Mouse (Mus musculus) liver, adult 2 months (tissue): Measurements from ENCODE around the gene Mcpt8. TPM values are rescaled to one million over a fixed set of nuclear protein-coding genes. Genes with fewer than 3 reads are reported as not detected.

ENCODE experiments used
- DNase-seq: peaks from one replicate; pipeline ENCODE4 v3.0.0-alpha.2; 2011; ENCODE audit warnings: low read depth, low spot score; ENCODE audit errors: extremely low read depth
- H3K27ac ChIP-seq: fragments of 200-500 bp; replicated peaks from 2 replicates; pipeline ENCODE4 v1.5.1; 2012; ENCODE audit warnings: low read depth, mild to moderate bottlenecking, control low read depth, inconsistent platforms, low read length; ENCODE audit not compliant: insufficient read depth
- H3K27me3 ChIP-seq: fragments of 200-500 bp; 2 replicates; pipeline ENCODE4 v1.6.1; 2012; ENCODE audit warnings: mild to moderate bottlenecking, moderate library complexity, low read length, inconsistent platforms; ENCODE audit not compliant: control insufficient read depth, insufficient read depth
- H3K36me3 ChIP-seq: fragments of 200-500 bp; 2 replicates; pipeline ENCODE4 v1.6.1; 2012; ENCODE audit warnings: low read length, inconsistent platforms; ENCODE audit not compliant: control insufficient read depth, insufficient read depth
- H3K4me1 ChIP-seq: fragments of 200-500 bp; 2 replicates; pipeline ENCODE4 v1.6.1; 2011; ENCODE audit warnings: low read length; ENCODE audit not compliant: control insufficient read depth, insufficient read depth
- H3K4me3 ChIP-seq: fragments of 200-500 bp; 2 replicates; pipeline ENCODE4 v1.5.1; 2011; ENCODE audit warnings: low read depth, mild to moderate bottlenecking, control low read depth, low read length, moderate library complexity; ENCODE audit not compliant: insufficient read depth
- H3K79me2 ChIP-seq: fragments of 200-500 bp; 2 replicates; pipeline ENCODE4 v1.6.1; 2012; ENCODE audit warnings: inconsistent platforms, mild to moderate bottlenecking, low read length, moderate library complexity; ENCODE audit not compliant: control insufficient read depth, insufficient read depth
- H3K9ac ChIP-seq: fragments of 200-500 bp; 2 replicates; pipeline ENCODE4 v1.6.1; 2012; ENCODE audit warnings: low read depth, mild to moderate bottlenecking, control low read depth, inconsistent platforms, low read length
- CTCF ChIP-seq: fragments of 200-500 bp; IDR thresholded peaks from 2 replicates; pipeline ENCODE4 v1.5.1; 2011; ENCODE audit warnings: low read depth, low read length, control low read depth
- POLR2A ChIP-seq: fragments of 200-500 bp; IDR thresholded peaks from 2 replicates; pipeline ENCODE4 v1.6.1; 2011; ENCODE audit warnings: low read length, control low read depth; ENCODE audit not compliant: insufficient read depth; ENCODE audit errors: extremely low read depth
- WGBS: fragments of 180-500 bp; shearing (Covaris S2); methylation state at CpG from one replicate; pipeline ENCODE4 v1.1.7; 2018; 5-methylcytosine and 5-hydroxymethylcytosine counted together
- polyA plus RNA-seq: library from polyadenylated mRNA; depleted of rRNA; stranded (reverse); fragments of >200 nt; gene quantifications from 2 replicates; pipeline ENCODE4 v1.2.3, GENCODE M21; 2012; rRNA removed
- total RNA-seq: library from RNA; depleted of rRNA; stranded (reverse); fragments of >200 nt; gene quantifications from 2 replicates; pipeline ENCODE4 v1.2.3, GENCODE M21; 2014; rRNA removed

Gene Mcpt8
- total and polyA plus RNA-seq, 2 experiments, result not detected

GRCm38 (mm10) chr14:56034433-56034832 lies 50.6 kb downstream of the Mcpt8 start:
- Histone ChIP-seq H3K27me3 (no peaks in the 10 kb centered on the region), H3K79me2 (no peaks in the 10 kb centered on the region), H3K4me1 (no peaks in the 10 kb centered on the region), H3K36me3 (no peaks in the 10 kb centered on the region), H3K9ac (no peak overlapping the region), H3K4me3 (no peak overlapping the region), H3K27ac (no peak overlapping the region)
- 82% methylated on average over 2 of the region's 2 CpGs for WGBS
- DNase-seq, result no peak
- TF ChIP-seq POLR2A (no peak), CTCF (no peak)

Other genes starting within 250 kb of the Mcpt8 start
- gene Nynrin, start 231.3 kb downstream of the Mcpt8 start, total RNA-seq, result 0.65 and 0.81 TPM in 2 replicates
- gene Nynrin, start 231.3 kb downstream of the Mcpt8 start, polyA plus RNA-seq, result 0.66 and 0.71 TPM in 2 replicates
- gene Cbln3, start 200.9 kb downstream of the Mcpt8 start, total RNA-seq, result 0.18 and 0.34 TPM in 2 replicates
- 0.49 and 0.64 TPM in 2 replicates for gene Cbln3, start 200.9 kb downstream of the Mcpt8 start, polyA plus RNA-seq
- gene Khnyn, start 200.3 kb downstream of the Mcpt8 start, total RNA-seq, result 29.8 and 32.5 TPM in 2 replicates
- gene Khnyn, start 200.3 kb downstream of the Mcpt8 start, polyA plus RNA-seq, result 13.3 and 15.4 TPM in 2 replicates
- gene Sdr39u1, start 185.0 kb downstream of the Mcpt8 start, total RNA-seq, result 7.0 and 10.4 TPM in 2 replicates
- 13.4 and 16.1 TPM in 2 replicates for gene Sdr39u1, start 185.0 kb downstream of the Mcpt8 start, polyA plus RNA-seq
- gene Cma1, start 140.6 kb downstream of the Mcpt8 start, total RNA-seq, result not detected in 2 replicates
- gene Cma1, start 140.6 kb downstream of the Mcpt8 start, polyA plus RNA-seq, result not detected in 2 replicates
- not detected in 2 replicates for gene Cma2, start 134.3 kb downstream of the Mcpt8 start, total RNA-seq
- not detected in 2 replicates for gene Cma2, start 134.3 kb downstream of the Mcpt8 start, polyA plus RNA-seq
- not detected in 2 replicates for gene Mcpt1, start 67.3 kb downstream of the Mcpt8 start, total RNA-seq
- not detected in 2 replicates for gene Mcpt1, start 67.3 kb downstream of the Mcpt8 start, polyA plus RNA-seq
- gene Mcpt9, start 54.8 kb downstream of the Mcpt8 start, total RNA-seq, result not detected in 2 replicates
- gene Mcpt9, start 54.8 kb downstream of the Mcpt8 start, polyA plus RNA-seq, result not detected in 2 replicates
- not detected in 2 replicates for gene Mcpt2, start 43.2 kb downstream of the Mcpt8 start, total RNA-seq
- not detected in 2 replicates for gene Mcpt2, start 43.2 kb downstream of the Mcpt8 start, polyA plus RNA-seq
- not detected in 2 replicates for gene Mcpt4, start 23.0 kb downstream of the Mcpt8 start, total RNA-seq
- gene Mcpt4, start 23.0 kb downstream of the Mcpt8 start, polyA plus RNA-seq, result not detected in 2 replicates
- not detected in 2 replicates for gene Ctsg, start 17.3 kb upstream of the Mcpt8 start, total RNA-seq
- gene Ctsg, start 17.3 kb upstream of the Mcpt8 start, polyA plus RNA-seq, result not detected in 2 replicates
- gene Gzme, start 35.4 kb upstream of the Mcpt8 start, total RNA-seq, result not detected in 2 replicates
- not detected in 2 replicates for gene Gzme, start 35.4 kb upstream of the Mcpt8 start, polyA plus RNA-seq
- gene Gzmd, start 47.3 kb upstream of the Mcpt8 start, total RNA-seq, result not detected in 2 replicates
- not detected in 2 replicates for gene Gzmd, start 47.3 kb upstream of the Mcpt8 start, polyA plus RNA-seq
- gene Gzmg, start 74.3 kb upstream of the Mcpt8 start, total RNA-seq, result not detected in 2 replicates
- gene Gzmg, start 74.3 kb upstream of the Mcpt8 start, polyA plus RNA-seq, result not detected in 2 replicates
- not detected in 2 replicates for gene Gzmn, start 89.3 kb upstream of the Mcpt8 start, total RNA-seq
- not detected in 2 replicates for gene Gzmn, start 89.3 kb upstream of the Mcpt8 start, polyA plus RNA-seq
- gene Gzmf, start 126.1 kb upstream of the Mcpt8 start, total RNA-seq, result not detected in 2 replicates
- gene Gzmf, start 126.1 kb upstream of the Mcpt8 start, polyA plus RNA-seq, result not detected in 2 replicates
- gene Gzmc, start 149.4 kb upstream of the Mcpt8 start, total RNA-seq, result 0.28 TPM in 1 of 2 replicates, not detected in the other
- gene Gzmc, start 149.4 kb upstream of the Mcpt8 start, polyA plus RNA-seq, result not detected in 2 replicates
- gene Gzmb, start 177.0 kb upstream of the Mcpt8 start, total RNA-seq, result 0.34 and 1.0 TPM in 2 replicates
- gene Gzmb, start 177.0 kb upstream of the Mcpt8 start, polyA plus RNA-seq, result 0.27 and 0.49 TPM in 2 replicates